Mouse (Mus musculus) embryonic facial prominence, embryonic 10.5 days (tissue): Measurements from ENCODE around the gene Smad9. TPM values are rescaled to one million over a fixed set of nuclear protein-coding genes. Genes with fewer than 3 reads are reported as not detected.

Experiments used
- DNase-seq: peaks from one replicate; pipeline ENCODE4 v3.0.0-alpha.2; 2017; ENCODE audit warnings: low spot score
- H3K27ac ChIP-seq: fragments of 300-500 bp; sonication (generic); replicated peaks from 2 replicates; pipeline ENCODE4 v1.5.1; 2016; ENCODE audit warnings: mild to moderate bottlenecking
- H3K27me3 ChIP-seq: fragments of 300-500 bp; sonication (generic); replicated peaks from 2 replicates; pipeline ENCODE4 v1.6.1; 2016; ENCODE audit warnings: low read depth, mild to moderate bottlenecking; ENCODE audit not compliant: poor library complexity, severe bottlenecking
- H3K36me3 ChIP-seq: fragments of 300-500 bp; sonication (generic); replicated peaks from 2 replicates; pipeline ENCODE4 v1.6.1; 2016; ENCODE audit warnings: mild to moderate bottlenecking, moderate library complexity
- H3K4me1 ChIP-seq: fragments of 300-500 bp; sonication (generic); 2 replicates; pipeline ENCODE4 v1.6.1; 2016
- H3K4me3 ChIP-seq: fragments of 300-500 bp; sonication (generic); 2 replicates; pipeline ENCODE4 v1.5.1; 2016; ENCODE audit warnings: mild to moderate bottlenecking, moderate library complexity
- H3K9me3 ChIP-seq: fragments of 300-500 bp; sonication (generic); 2 replicates; pipeline ENCODE4 v1.6.1; 2016; ENCODE audit warnings: mild to moderate bottlenecking
- WGBS: fragments of 180-500 bp; shearing (Covaris S2); methylation state at CpG from one replicate; pipeline ENCODE4 v1.1.7; 2016; 5-methylcytosine and 5-hydroxymethylcytosine counted together
- polyA plus RNA-seq: library from polyadenylated mRNA; unstranded; fragments of >200 nt; fragmentation: Nextera tagmentation; extraction: Ambion mirVana; gene quantifications from 2 replicates; pipeline ENCODE4 v1.2.1, GENCODE M21; 2016

The Smad9 gene
- polyA plus RNA-seq, 1 experiment from 2014 or later: 0.42 TPM

GRCm38 (mm10) chr3:54795379-54795778, 40.0 kb downstream of the Smad9 start:
- Histone ChIP-seq H3K27me3 (0 out of 2 replicates have a peak, but pooled peaks cover 10% of the 10 kb centered on the region), H3K4me1 (peaks cover 3% of the 10 kb centered on the region; the same call in 1 of the 2 replicates), H3K4me3 (no peak overlapping the region), H3K36me3 (peaks cover 8% of the 10 kb centered on the region), H3K27ac (no peak overlapping the region), H3K9me3 (peaks cover 9% of the 10 kb centered on the region; the same call in 1 of the 2 replicates)
- 93% methylated on average over 5 of the region's 5 CpGs for WGBS
- no peak for DNase-seq

- peaks cover 3% of the 10 kb centered on the region; the same call in 1 of the 2 replicates for H3K4me1 ChIP-seq
- WGBS: 98% methylated on average over 1 of the region's 1 CpGs
- H3K27me3 ChIP-seq: 0 out of 2 replicates have a peak, but pooled peaks cover 10% of the 10 kb centered on the region
- H3K27ac ChIP-seq: no peak overlapping the region
- H3K4me3 ChIP-seq: no peak overlapping the region
- H3K9me3 ChIP-seq: peaks cover 9% of the 10 kb centered on the region; the same call in 1 of the 2 replicates
- H3K36me3 ChIP-seq: peaks cover 8% of the 10 kb centered on the region
- DNase-seq: no peak
Measured at GRCm38 (mm10) chr3:54795806-54796205, 40.4 kb downstream of the Smad9 start.

GRCm38 (mm10) chr3:54797211-54797610, 41.8 kb downstream of the Smad9 start:
- peaks cover 9% of the 10 kb centered on the region; the same call in 1 of the 2 replicates for H3K9me3 ChIP-seq
- no peak overlapping the region for H3K4me3 ChIP-seq
- 0 out of 2 replicates have a peak, but pooled peaks cover 10% of the 10 kb centered on the region for H3K27me3 ChIP-seq
- no peak overlapping the region for H3K27ac ChIP-seq
- peaks cover 8% of the 10 kb centered on the region for H3K36me3 ChIP-seq
- peak; percentile 50 for DNase-seq
- H3K4me1 ChIP-seq: peaks cover 3% of the 10 kb centered on the region; the same call in 1 of the 2 replicates
- 35% methylated on average over 16 of the region's 16 CpGs for WGBS

GRCm38 (mm10) chr3:54803713-54804112, 48.3 kb downstream of the Smad9 start:
- Histone ChIP-seq H3K27ac (no peak overlapping the region), H3K4me1 (peaks cover 28% of the 10 kb centered on the region), H3K27me3 (no peaks in the 10 kb centered on the region), H3K4me3 (no peak overlapping the region), H3K36me3 (peaks cover 21% of the 10 kb centered on the region), H3K9me3 (no peaks in the 10 kb centered on the region)
- DNase-seq: no peak
- WGBS: 94% methylated on average over 8 of the region's 8 CpGs

- Histone ChIP-seq H3K36me3 (peaks cover 21% of the 10 kb centered on the region), H3K4me1 (peaks cover 28% of the 10 kb centered on the region), H3K4me3 (peak overlapping the region; percentile 93), H3K27ac (peak overlapping the region; percentile 97), H3K27me3 (0 out of 2 replicates have a peak, but pooled peaks cover 4% of the 10 kb centered on the region), H3K9me3 (no peaks in the 10 kb centered on the region)
- under 1% methylated on average over 56 of the region's 56 CpGs for WGBS
- no peak for DNase-seq
Measured at GRCm38 (mm10) chr3:54807061-54807661, 51.8 kb downstream of the Smad9 start.

GRCm38 (mm10) chr3:54807666-54808217, 52.4 kb downstream of the Smad9 start, which contains the start of gene Rfxap:
Gene Rfxap, minus strand, starts transcription at chr3:54807791.
- peaks cover 21% of the 10 kb centered on the region for H3K36me3 ChIP-seq
- H3K4me3 ChIP-seq: peak within 1 kb of the TSS; percentile 93
- whole genome bisulfite sequencing: under 1% methylated on average over 52 of the region's 52 CpGs
- DNase-seq: peak; percentile 98
- 0 out of 2 replicates have a peak, but pooled peaks cover 4% of the 10 kb centered on the region for H3K27me3 ChIP-seq
- no peaks in the 10 kb centered on the region for H3K9me3 ChIP-seq
- peak within 1 kb of the TSS; percentile 97 for H3K27ac ChIP-seq
- peaks cover 28% of the 10 kb centered on the region for H3K4me1 ChIP-seq

- no peaks in the 10 kb centered on the region for H3K9me3 ChIP-seq
- H3K27me3 ChIP-seq: 0 out of 2 replicates have a peak, but pooled peaks cover 4% of the 10 kb centered on the region
- H3K4me3 ChIP-seq: no peak overlapping the region
- WGBS: 64% methylated on average over 5 of the region's 5 CpGs
- H3K4me1 ChIP-seq: peaks cover 28% of the 10 kb centered on the region
- no peak overlapping the region for H3K27ac ChIP-seq
- H3K36me3 ChIP-seq: peaks cover 13% of the 10 kb centered on the region
- DNase-seq: no peak
Measured at GRCm38 (mm10) chr3:54809111-54809510, 53.7 kb downstream of the Smad9 start.

- Histone ChIP-seq H3K9me3 (no peaks in the 10 kb centered on the region), H3K27me3 (0 out of 2 replicates have a peak, but pooled peaks cover 4% of the 10 kb centered on the region), H3K4me1 (peaks cover 15% of the 10 kb centered on the region), H3K27ac (no peak overlapping the region), H3K4me3 (no peak overlapping the region), H3K36me3 (no peaks in the 10 kb centered on the region)
- no peak for DNase-seq
- 42% methylated on average over 1 of the region's 1 CpGs for WGBS
Measured at GRCm38 (mm10) chr3:54811616-54812015, 56.2 kb downstream of the Smad9 start.

GRCm38 (mm10) chr3:54813418-54813988, 58.1 kb downstream of the Smad9 start:
- Histone ChIP-seq H3K4me1 (no peaks in the 10 kb centered on the region), H3K9me3 (no peaks in the 10 kb centered on the region), H3K4me3 (no peak overlapping the region), H3K27me3 (0 out of 2 replicates have a peak, but pooled peaks cover 4% of the 10 kb centered on the region), H3K36me3 (no peaks in the 10 kb centered on the region), H3K27ac (no peak overlapping the region)
- no peak for DNase-seq
- 75% methylated on average over 6 of the region's 6 CpGs for whole genome bisulfite sequencing

- Histone ChIP-seq H3K36me3 (no peaks in the 10 kb centered on the region), H3K4me3 (no peak overlapping the region), H3K9me3 (no peaks in the 10 kb centered on the region), H3K27ac (no peak overlapping the region), H3K27me3 (no peaks in the 10 kb centered on the region), H3K4me1 (no peaks in the 10 kb centered on the region)
- DNase-seq: no peak
- 79% methylated on average over 6 of the region's 6 CpGs for WGBS
Measured at GRCm38 (mm10) chr3:54814622-54815021, 59.2 kb downstream of the Smad9 start.

GRCm38 (mm10) chr3:54815292-54815691, 59.9 kb downstream of the Smad9 start:
- Histone ChIP-seq H3K27ac (no peak overlapping the region), H3K9me3 (no peaks in the 10 kb centered on the region), H3K36me3 (no peaks in the 10 kb centered on the region), H3K4me1 (no peaks in the 10 kb centered on the region), H3K4me3 (no peak overlapping the region), H3K27me3 (no peaks in the 10 kb centered on the region)
- WGBS: 29% methylated on average over 3 of the region's 3 CpGs
- peak; percentile 67 for DNase-seq

GRCm38 (mm10) chr3:54822526-54822925, 67.1 kb downstream of the Smad9 start:
- no peaks in the 10 kb centered on the region for H3K9me3 ChIP-seq
- H3K27ac ChIP-seq: no peak overlapping the region
- H3K4me1 ChIP-seq: no peaks in the 10 kb centered on the region
- H3K4me3 ChIP-seq: no peak overlapping the region
- no peaks in the 10 kb centered on the region for H3K36me3 ChIP-seq
- WGBS: 77% methylated on average over 5 of the region's 5 CpGs
- no peaks in the 10 kb centered on the region for H3K27me3 ChIP-seq
- DNase-seq: no peak
